Mouse (Mus musculus): ENCODE data around the gene Lilra5. TPM values are rescaled to one million over a fixed set of nuclear protein-coding genes. Genes with fewer than 3 reads are reported as not detected.
"Not testable (repeated sequence)": the region's sequence is repeated elsewhere in the genome, so short reads cannot be mapped to it uniquely, and the experiment has no call there.

Gene Lilra5
- polyA plus RNA-seq, 1 experiment from 2014 or later: 0.14 TPM

GRCm38 (mm10) chr7:4275500-4275899, 37.9 kb downstream of the Lilra5 start:
- 74% methylated on average over 10 of the region's 10 CpGs for WGBS (ENCODE audit: insufficient replicate concordance)
- not testable (repeated sequence) for H3K27me3 ChIP-seq (replicated peaks); H3K36me3 ChIP-seq; H3K27ac ChIP-seq; H3K4me2 ChIP-seq; H3K9ac ChIP-seq; H3K4me1 ChIP-seq; ATAC-seq; H3K9me3 ChIP-seq (replicated peaks); H3K4me3 ChIP-seq

- Histone ChIP-seq H3K4me1 (no peaks in the 10 kb centered on the region), H3K9ac (no peak overlapping the region), H3K27me3 (replicated peaks) (no peaks in the 10 kb centered on the region), H3K9me3 (replicated peaks) (no peaks in the 10 kb centered on the region), H3K4me2 (no peak overlapping the region), H3K27ac (no peak overlapping the region), H3K36me3 (no peaks in the 10 kb centered on the region), H3K4me3 (no peak overlapping the region)
- ATAC-seq: no peak
- 70% methylated on average over 5 of the region's 5 CpGs for WGBS (ENCODE audit: insufficient replicate concordance)
These were observed 55.1 kb downstream of the Lilra5 start for GRCm38 (mm10) chr7:4292638-4293037.

Other genes with a start within 250 kb of the Lilra5 start
- 0.81 and 1.0 TPM in 2 replicates for gene Lair1, start 174.6 kb upstream of the Lilra5 start, polyA plus RNA-seq (2016; fragmentation: Nextera tagmentation; extraction: Ambion mirVana)
- 0.48 and 0.77 TPM in 2 replicates for gene Ttyh1, start 118.3 kb upstream of the Lilra5 start, polyA plus RNA-seq (2016; fragmentation: Nextera tagmentation; extraction: Ambion mirVana)
- gene Leng8, start 100.7 kb upstream of the Lilra5 start, polyA plus RNA-seq (2016; fragmentation: Nextera tagmentation; extraction: Ambion mirVana): 39.3 and 44.5 TPM in 2 replicates
- gene Leng9, start 87.4 kb upstream of the Lilra5 start, polyA plus RNA-seq (2016; fragmentation: Nextera tagmentation; extraction: Ambion mirVana): 1.2 and 1.5 TPM in 2 replicates
- 10.5 TPM in 2 replicates for gene Cdc42ep5, start 72.9 kb upstream of the Lilra5 start, polyA plus RNA-seq (2016; fragmentation: Nextera tagmentation; extraction: Ambion mirVana)
- gene Ncr1, start 100.0 kb downstream of the Lilra5 start, polyA plus RNA-seq (2016; fragmentation: Nextera tagmentation; extraction: Ambion mirVana): not detected in 2 replicates
- gene Gp6, start 160.0 kb downstream of the Lilra5 start, polyA plus RNA-seq (2016; fragmentation: Nextera tagmentation; extraction: Ambion mirVana): 5.0 and 5.5 TPM in 2 replicates
- 9.8 and 10.4 TPM in 2 replicates for gene Rdh13, start 207.9 kb downstream of the Lilra5 start, polyA plus RNA-seq (2016; fragmentation: Nextera tagmentation; extraction: Ambion mirVana)
- gene Eps8l1, start 222.9 kb downstream of the Lilra5 start, polyA plus RNA-seq (2016; fragmentation: Nextera tagmentation; extraction: Ambion mirVana): 1.3 and 2.1 TPM in 2 replicates

All from liver, embryonic 12.5 days (tissue).